Mouse (Mus musculus): ENCODE results near the gene Hpcal1.

GRCm38 (mm10) chr12:17729211-17729900 lies 38.7 kb downstream of the Hpcal1 start:
- TF ChIP-seq CTCF (IDR thresholded peaks at IDR 0.05; ENCODE audit: control insufficient read depth, insufficient read depth, insufficient replicate concordance, low read depth, low read length) (no peak), POLR2A (IDR thresholded peaks at IDR 0.05; ENCODE audit: control insufficient read depth, low read depth, low read length) (no peak)
